Mouse (Mus musculus) limb, embryonic 11.5 days (tissue): ENCODE measurements around the gene Unc119. TPM values are rescaled to one million over a fixed set of nuclear protein-coding genes. Genes with fewer than 3 reads are reported as not detected.

Experiments used
- ATAC-seq: fragments of 200-750 bp; cut with Nextera tagmentation; 2 replicates; pipeline ENCODE4 v1.8.0; 2017; ENCODE audit warnings: low read depth; ENCODE audit not compliant: insufficient number of reproducible peaks, low FRiP score, low TSS enrichment
- DNase-seq: peaks from one replicate; pipeline ENCODE4 v3.0.0-alpha.2; 2015; ENCODE audit warnings: low spot score
- H3K27ac ChIP-seq: fragments of 300-500 bp; sonication (generic); replicated peaks from 2 replicates; pipeline ENCODE4 v1.5.1; 2014; ENCODE audit warnings: low read depth, mild to moderate bottlenecking, low read length
- H3K27me3 ChIP-seq: fragments of 300-500 bp; sonication (generic); 2 replicates; pipeline ENCODE4 v1.6.1; 2014; ENCODE audit warnings: mild to moderate bottlenecking, low read length, mixed read lengths; ENCODE audit not compliant: control insufficient read depth, insufficient read depth
- H3K36me3 ChIP-seq: fragments of 300-500 bp; sonication (generic); 2 replicates; pipeline ENCODE4 v1.6.1; 2014; ENCODE audit warnings: mild to moderate bottlenecking, low read length, moderate library complexity, mixed read lengths; ENCODE audit not compliant: control insufficient read depth, insufficient read depth
- H3K4me1 ChIP-seq: fragments of 300-500 bp; sonication (generic); 2 replicates; pipeline ENCODE4 v1.6.1; 2014; ENCODE audit warnings: low read length, mixed read lengths; ENCODE audit not compliant: control insufficient read depth, insufficient read depth
- H3K4me2 ChIP-seq: fragments of 300-500 bp; sonication (generic); 2 replicates; pipeline ENCODE4 v1.6.1; 2014; ENCODE audit warnings: low read depth, mild to moderate bottlenecking, moderate library complexity; ENCODE audit not compliant: severe bottlenecking
- H3K4me3 ChIP-seq: fragments of 300-500 bp; sonication (generic); 2 replicates; pipeline ENCODE4 v1.5.1; 2014; ENCODE audit warnings: low read depth, low read length
- H3K9ac ChIP-seq: fragments of 300-500 bp; sonication (generic); 2 replicates; pipeline ENCODE4 v1.6.1; 2014; ENCODE audit warnings: mild to moderate bottlenecking, low read length
- H3K9me3 ChIP-seq: fragments of 300-500 bp; sonication (generic); 2 replicates; pipeline ENCODE4 v1.6.1; 2016; ENCODE audit warnings: low read length; ENCODE audit not compliant: control insufficient read depth
- WGBS: fragments of 180-500 bp; shearing (Covaris S2); extraction: QIAGEN DNeasy Blood & Tissue Kit; methylation state at CpG from one replicate; pipeline ENCODE4 v1.1.7; 2014; 5-methylcytosine and 5-hydroxymethylcytosine counted together
- polyA plus RNA-seq: library from polyadenylated mRNA; unstranded; fragments of >200 nt; fragmentation: Nextera tagmentation; extraction: Ambion mirVana; gene quantifications from 2 replicates; pipeline ENCODE4 v1.2.1, GENCODE M21; 2014

Gene Unc119
- polyA plus RNA-seq, 1 experiment from 2014 or later = 86.9 TPM

DNA sequence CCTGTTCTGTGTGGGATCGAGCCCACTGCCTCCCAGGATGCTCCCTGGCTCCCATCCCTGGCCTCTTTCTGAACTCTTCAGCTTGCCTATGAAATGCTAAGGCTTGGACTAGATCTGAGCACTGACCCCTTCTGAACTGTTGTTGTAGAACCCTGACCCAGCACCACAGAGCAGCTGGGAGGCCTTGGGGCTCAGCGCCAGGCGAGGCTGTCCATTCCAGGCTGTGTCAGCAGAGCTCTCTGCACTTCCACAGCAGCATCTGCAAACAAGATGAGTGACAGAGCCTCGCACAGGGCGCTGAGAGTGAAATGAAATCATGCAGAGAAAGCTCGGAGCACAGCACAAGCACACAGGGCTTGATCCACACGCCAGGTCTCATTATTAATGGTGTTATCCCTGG lies 29.3 kb downstream of the Unc119 start:
- no peak overlapping the region for H3K4me2 ChIP-seq
- 70% methylated on average over 7 of the region's 7 CpGs for WGBS
- no peaks in the 10 kb centered on the region for H3K9me3 ChIP-seq
- no peaks in the 10 kb centered on the region for H3K27me3 ChIP-seq
- H3K36me3 ChIP-seq = no peaks in the 10 kb centered on the region
- H3K4me1 ChIP-seq = peaks cover 7% of the 10 kb centered on the region; the same call in 1 of the 2 replicates
- no peak overlapping the region for H3K4me3 ChIP-seq
- H3K27ac ChIP-seq = no peak overlapping the region
- no peak for DNase-seq
- no peak for ATAC-seq
- no peak overlapping the region for H3K9ac ChIP-seq

DNA sequence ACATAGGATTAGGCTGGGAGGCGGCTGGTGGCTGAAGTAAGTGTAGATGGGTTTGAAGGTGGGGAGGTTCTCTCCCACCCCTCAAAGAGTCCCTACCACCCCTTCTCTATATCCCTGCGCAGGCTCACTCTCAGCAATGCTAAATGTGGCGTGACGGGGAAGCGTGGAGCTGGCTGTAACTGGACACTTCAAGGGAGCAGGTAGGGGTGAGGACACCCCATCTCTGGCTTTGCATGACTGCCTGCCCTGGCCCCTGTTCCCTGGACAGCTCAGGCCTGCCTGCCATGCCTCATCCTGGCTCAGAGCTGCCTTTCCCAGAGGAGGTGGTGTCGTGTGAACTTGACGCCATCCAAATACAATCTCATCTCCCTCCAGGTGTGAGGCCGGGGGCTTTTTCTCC lies 30.9 kb downstream of the Unc119 start:
- H3K9me3 ChIP-seq = no peaks in the 10 kb centered on the region
- H3K27ac ChIP-seq = no peak overlapping the region
- ATAC-seq (no peak), DNase-seq (no peak)
- WGBS = 61% methylated on average over 8 of the region's 8 CpGs
- no peak overlapping the region for H3K4me3 ChIP-seq
- no peaks in the 10 kb centered on the region for H3K27me3 ChIP-seq
- H3K9ac ChIP-seq = no peak overlapping the region
- no peaks in the 10 kb centered on the region for H3K36me3 ChIP-seq
- no peak overlapping the region for H3K4me2 ChIP-seq
- H3K4me1 ChIP-seq = peaks cover 11% of the 10 kb centered on the region; the same call in 1 of the 2 replicates

DNA sequence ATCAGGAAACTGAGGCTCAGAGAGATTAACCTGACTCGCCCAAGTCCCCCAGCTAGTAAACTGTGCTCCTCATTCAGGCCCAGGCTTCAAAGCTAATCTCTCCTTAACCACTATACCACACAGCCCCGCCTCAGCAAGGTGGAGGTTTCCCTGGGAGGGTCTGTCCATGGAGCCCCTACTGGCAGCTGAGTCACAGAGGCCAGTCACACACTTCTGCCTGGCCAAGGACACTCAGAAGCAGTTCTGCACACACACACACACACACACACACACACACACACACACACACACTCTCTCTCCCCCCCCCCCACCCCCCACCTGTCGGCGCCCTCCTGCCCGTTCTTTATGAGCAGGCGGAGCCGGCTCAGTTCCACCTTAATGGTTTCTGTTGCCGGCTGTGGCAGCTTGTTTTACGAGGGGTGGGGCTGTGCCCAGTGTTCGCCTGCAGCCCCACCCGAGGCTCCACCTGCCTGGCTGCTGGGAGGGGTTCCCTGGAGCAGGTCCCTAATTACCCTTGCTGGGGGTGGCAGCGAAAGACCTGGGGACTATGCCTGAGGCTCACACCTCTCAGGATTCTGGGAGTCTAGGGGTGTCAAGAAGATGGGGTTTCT lies 34.4 kb downstream of the Unc119 start:
- ATAC-seq (peak; percentile 54; the same call in 1 of the 2 replicates), DNase-seq (peak; percentile 43)
- no peak overlapping the region for H3K9ac ChIP-seq
- H3K27me3 ChIP-seq = no peaks in the 10 kb centered on the region
- no peaks in the 10 kb centered on the region for H3K9me3 ChIP-seq
- no peaks in the 10 kb centered on the region for H3K36me3 ChIP-seq
- H3K4me1 ChIP-seq = peaks cover 11% of the 10 kb centered on the region; the same call in 1 of the 2 replicates
- 13% methylated on average over 10 of the region's 12 CpGs for WGBS
- no peak overlapping the region for H3K27ac ChIP-seq
- no peak overlapping the region for H3K4me2 ChIP-seq
- no peak overlapping the region for H3K4me3 ChIP-seq

DNA sequence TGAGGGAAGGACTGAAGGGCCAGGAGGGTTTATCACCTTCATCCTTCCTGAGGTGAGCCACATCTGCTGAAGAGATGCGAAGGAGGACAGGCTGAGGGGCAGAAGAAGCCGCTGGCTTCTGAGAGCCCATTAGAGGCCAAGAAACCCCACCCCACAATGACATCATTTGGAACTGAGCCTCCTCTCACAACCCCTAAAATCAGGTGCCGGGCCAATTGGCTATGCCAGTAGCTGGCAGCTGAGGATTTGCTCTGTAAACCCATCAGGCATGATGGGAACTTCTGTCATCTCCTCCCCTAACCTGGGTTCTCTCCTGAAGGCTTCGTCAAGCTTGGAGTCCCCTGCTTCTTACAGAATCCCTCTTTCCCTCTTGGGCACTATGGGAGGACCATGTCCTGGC lies 37.1 kb downstream of the Unc119 start:
- H3K4me1 ChIP-seq = peaks cover 11% of the 10 kb centered on the region; the same call in 1 of the 2 replicates
- WGBS = 75% methylated on average over 4 of the region's 4 CpGs
- H3K4me2 ChIP-seq = no peak overlapping the region
- DNase-seq (no peak), ATAC-seq (no peak)
- H3K27ac ChIP-seq = no peak overlapping the region
- H3K4me3 ChIP-seq = no peak overlapping the region
- H3K36me3 ChIP-seq = no peaks in the 10 kb centered on the region
- H3K27me3 ChIP-seq = no peaks in the 10 kb centered on the region
- H3K9ac ChIP-seq = no peak overlapping the region
- H3K9me3 ChIP-seq = no peaks in the 10 kb centered on the region

DNA sequence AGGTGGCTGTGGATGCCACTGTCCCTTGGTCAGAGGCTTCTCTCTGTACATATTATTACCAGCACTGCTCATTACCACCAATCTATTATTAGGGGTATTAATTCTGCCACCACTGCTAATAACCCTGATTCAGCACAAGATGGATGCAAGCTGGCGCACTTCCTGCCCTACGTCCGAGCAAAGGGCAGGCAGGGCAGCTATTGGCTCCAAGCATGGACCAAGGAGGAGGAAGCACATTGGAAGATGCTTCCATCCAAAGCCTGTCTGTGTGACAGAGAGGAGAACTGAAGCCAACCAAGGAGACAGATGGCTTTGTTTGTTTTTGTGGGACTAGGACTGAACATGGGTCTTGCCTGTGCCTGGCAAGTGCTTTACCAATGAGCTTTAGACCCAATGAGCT lies 37.7 kb downstream of the Unc119 start:
- Histone ChIP-seq H3K9me3 (no peaks in the 10 kb centered on the region), H3K4me1 (peaks cover 11% of the 10 kb centered on the region; the same call in 1 of the 2 replicates), H3K36me3 (no peaks in the 10 kb centered on the region), H3K9ac (no peak overlapping the region), H3K27ac (no peak overlapping the region), H3K27me3 (no peaks in the 10 kb centered on the region), H3K4me2 (no peak overlapping the region), H3K4me3 (no peak overlapping the region)
- DNase-seq = no peak
- ATAC-seq = no peak
- WGBS = 91% methylated on average over 3 of the region's 3 CpGs

DNA sequence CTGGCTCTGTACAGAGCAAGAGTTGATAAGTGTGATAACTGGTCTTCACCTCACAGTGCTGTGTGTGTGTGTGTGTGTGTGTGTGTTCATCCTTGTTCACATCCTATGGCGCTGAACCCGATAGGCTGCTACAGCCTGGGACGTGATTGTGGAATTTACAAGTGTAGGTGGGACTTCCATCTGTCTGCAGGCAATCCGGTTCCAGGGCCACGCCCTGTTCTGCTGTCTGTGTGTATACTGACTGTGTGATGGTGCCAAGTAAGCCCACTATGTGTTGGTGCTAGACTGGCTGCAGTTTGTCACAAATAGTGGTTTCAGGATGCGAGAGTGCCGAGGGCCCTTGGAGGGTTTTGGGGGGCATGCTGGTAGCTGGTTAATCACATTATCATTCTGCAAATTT lies 39.0 kb downstream of the Unc119 start:
- no peak for ATAC-seq
- H3K9ac ChIP-seq = no peak overlapping the region
- DNase-seq = no peak
- no peak overlapping the region for H3K4me2 ChIP-seq
- no peaks in the 10 kb centered on the region for H3K27me3 ChIP-seq
- 74% methylated on average over 7 of the region's 7 CpGs for WGBS
- H3K4me1 ChIP-seq = peaks cover 7% of the 10 kb centered on the region; the same call in 1 of the 2 replicates
- H3K9me3 ChIP-seq = no peaks in the 10 kb centered on the region
- no peak overlapping the region for H3K27ac ChIP-seq
- no peaks in the 10 kb centered on the region for H3K36me3 ChIP-seq
- no peak overlapping the region for H3K4me3 ChIP-seq

DNA sequence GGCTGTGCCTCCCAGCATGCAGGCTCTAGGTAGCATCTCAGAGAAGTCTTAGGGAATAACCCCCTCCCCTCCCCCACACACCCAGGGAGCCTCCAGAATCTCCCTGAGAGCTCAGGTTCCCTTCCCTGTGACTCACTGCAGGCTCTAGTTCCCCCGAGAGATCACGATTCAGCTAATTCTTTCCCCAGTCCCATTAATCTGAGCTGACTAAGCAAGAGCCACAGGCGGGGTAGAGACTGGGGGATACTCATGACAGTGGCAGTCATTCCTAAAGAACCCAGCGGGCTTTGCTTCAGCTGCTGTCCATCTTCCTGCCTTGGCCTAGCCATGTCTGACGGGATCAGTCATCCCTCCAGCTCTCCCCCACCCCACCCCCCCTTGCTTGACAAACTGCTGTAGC lies 39.4 kb downstream of the Unc119 start:
- H3K36me3 ChIP-seq = no peaks in the 10 kb centered on the region
- H3K27ac ChIP-seq = no peak overlapping the region
- H3K9ac ChIP-seq = no peak overlapping the region
- H3K27me3 ChIP-seq = no peaks in the 10 kb centered on the region
- no peak for DNase-seq
- H3K4me2 ChIP-seq = no peak overlapping the region
- H3K9me3 ChIP-seq = no peaks in the 10 kb centered on the region
- H3K4me1 ChIP-seq = peaks cover 4% of the 10 kb centered on the region; the same call in 1 of the 2 replicates
- ATAC-seq = no peak
- H3K4me3 ChIP-seq = no peak overlapping the region
- 33% methylated on average over 5 of the region's 5 CpGs for WGBS

DNA sequence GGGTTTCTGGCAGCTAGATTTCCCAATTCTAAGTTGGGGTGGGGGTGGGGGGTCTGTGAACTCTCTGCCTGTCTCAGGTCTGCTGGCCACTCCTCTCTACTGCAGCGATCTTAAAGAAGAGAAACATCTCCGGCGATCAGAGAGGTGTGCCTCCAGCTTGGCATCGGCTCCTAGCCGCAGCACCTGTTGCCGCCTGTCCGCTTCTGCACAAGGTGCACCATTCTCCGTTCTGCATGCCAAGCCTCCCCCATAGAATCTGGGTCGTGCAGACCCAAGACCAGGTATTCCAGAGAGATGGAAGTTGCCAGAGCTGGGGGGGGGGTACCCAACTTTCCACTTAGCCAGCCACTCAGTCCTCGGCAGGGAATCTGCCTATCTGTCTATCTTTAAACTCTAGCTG lies 42.5 kb downstream of the Unc119 start:
- Histone ChIP-seq H3K36me3 (no peaks in the 10 kb centered on the region), H3K4me3 (no peak overlapping the region), H3K4me2 (no peak overlapping the region), H3K27ac (no peak overlapping the region), H3K9me3 (no peaks in the 10 kb centered on the region), H3K9ac (no peak overlapping the region), H3K4me1 (no peaks in the 10 kb centered on the region), H3K27me3 (no peaks in the 10 kb centered on the region)
- WGBS = 84% methylated on average over 10 of the region's 10 CpGs
- DNase-seq (no peak), ATAC-seq (no peak)

DNA sequence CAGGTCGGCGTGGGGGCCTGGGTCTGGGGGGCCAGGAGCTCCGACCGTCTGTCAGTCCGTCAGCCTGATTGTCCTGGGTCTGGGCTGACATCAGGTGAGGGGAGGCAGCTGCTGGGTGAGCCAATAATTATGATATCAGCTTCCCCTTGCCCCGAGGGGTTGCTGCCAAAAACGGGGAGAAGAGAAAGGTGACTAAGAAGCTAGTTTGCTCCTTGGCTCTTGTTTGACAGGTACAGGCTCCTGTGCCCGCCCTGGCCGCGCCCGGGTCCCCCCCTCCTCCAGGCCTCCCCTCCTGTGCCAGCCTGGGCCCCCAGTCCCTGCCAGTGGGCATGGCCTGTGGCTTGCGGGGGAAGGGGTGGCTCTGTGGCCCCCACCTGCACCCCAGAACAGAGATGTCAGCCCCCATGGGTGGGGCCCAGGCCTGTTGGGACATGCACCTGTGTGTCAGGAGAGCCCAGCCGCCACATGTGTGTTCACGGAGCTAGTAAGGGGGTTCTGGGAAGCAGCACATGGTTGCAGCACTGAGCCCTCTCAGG lies 43.3 kb downstream of the Unc119 start, which contains the start of gene Foxn1:
Gene Foxn1 (minus strand): TSS at position 51 of the 536 bp plus-strand sequence.
- ATAC-seq (no peak), DNase-seq (no peak)
- Histone ChIP-seq H3K4me2 (no peak within 1 kb of the TSS), H3K9me3 (no peaks in the 10 kb centered on the region), H3K36me3 (no peaks in the 10 kb centered on the region), H3K9ac (no peak within 1 kb of the TSS), H3K4me1 (no peaks in the 10 kb centered on the region), H3K4me3 (no peak within 1 kb of the TSS), H3K27me3 (no peaks in the 10 kb centered on the region), H3K27ac (no peak within 1 kb of the TSS)
- WGBS = 74% methylated on average over 14 of the region's 14 CpGs
